Mouse (Mus musculus) heart, adult 2 months (tissue): ENCODE data around the gene Cdc42ep5. TPM values are rescaled to one million over a fixed set of nuclear protein-coding genes. Genes with fewer than 3 reads are reported as not detected.

ENCODE experiments used
- DNase-seq, 2 experiments: peaks; one replicate each; pipeline ENCODE4 v3.0.0; 2021
- H3K27ac ChIP-seq: fragments of 200-600 bp; 2 replicates; pipeline ENCODE4 v1.8.1; 2022
- H3K27me3 ChIP-seq: fragments of 200-500 bp; 2 replicates; pipeline ENCODE4 v1.6.1; 2012; ENCODE audit warnings: mild to moderate bottlenecking, low read length, inconsistent platforms, mixed read lengths; ENCODE audit not compliant: control insufficient read depth, insufficient read depth
- H3K36me3 ChIP-seq: fragments of 200-500 bp; 2 replicates; pipeline ENCODE4 v1.6.1; 2012; ENCODE audit warnings: low read length, inconsistent platforms; ENCODE audit not compliant: control insufficient read depth, insufficient read depth
- H3K4me1 ChIP-seq: fragments of 200-500 bp; 2 replicates; pipeline ENCODE4 v1.6.1; 2011; ENCODE audit warnings: low read length; ENCODE audit not compliant: control insufficient read depth, insufficient read depth
- H3K4me3 ChIP-seq: fragments of 200-600 bp; 2 replicates; pipeline ENCODE4 v1.8.1; 2022
- H3K79me2 ChIP-seq: fragments of 200-500 bp; replicated peaks from 2 replicates; pipeline ENCODE4 v1.6.1; 2012; ENCODE audit warnings: mild to moderate bottlenecking, inconsistent platforms, low read length, moderate library complexity, mixed read lengths; ENCODE audit not compliant: control insufficient read depth, insufficient read depth
- H3K9ac ChIP-seq: fragments of 200-500 bp; 2 replicates; pipeline ENCODE4 v1.6.1; 2012; ENCODE audit warnings: low read depth, mild to moderate bottlenecking, control low read depth, inconsistent platforms, low read length, mixed read lengths
- CTCF ChIP-seq: fragments of 200-600 bp; IDR thresholded peaks from 2 replicates; pipeline ENCODE4 v1.8.1; 2022; ENCODE audit warnings: antibody characterized with exemption, mild to moderate bottlenecking, moderate library complexity
- EP300 ChIP-seq: fragments of 200-500 bp; IDR thresholded peaks from 2 replicates; pipeline ENCODE4 v1.6.1; 2011; ENCODE audit warnings: low read depth, low read length, control low read depth; ENCODE audit not compliant: insufficient read depth
- POLR2A ChIP-seq: fragments of 200-500 bp; IDR thresholded peaks from 2 replicates; pipeline ENCODE4 v1.6.1; 2011; ENCODE audit warnings: mild to moderate bottlenecking, low read depth, low read length, control low read depth; ENCODE audit not compliant: insufficient read depth
- WGBS: fragments of 180-500 bp; shearing (Covaris S2); methylation state at CpG from one replicate; pipeline ENCODE4 v1.1.7; 2018; 5-methylcytosine and 5-hydroxymethylcytosine counted together
- intact Hi-C: fragments of 180-260 bp; cut with DNase I; formaldehyde crosslinking; loops from one replicate; pipeline ENCODE4 v1.15.1; 2025
- polyA plus RNA-seq: library from polyadenylated mRNA; depleted of rRNA; stranded (reverse); fragments of >200 nt; gene quantifications from 2 replicates; pipeline ENCODE4 v1.2.3, GENCODE M21; 2012
- total RNA-seq, 2 experiments: library from RNA; stranded (reverse); gene quantifications; 2 replicates each; pipeline ENCODE4 v1.2.3; 2021

Gene Cdc42ep5
- total and polyA plus RNA-seq, 3 experiments = 3.1 to 10.7 (median 5.8) TPM

GRCm38 (mm10) chr7:4144046-4144445 is 20.6 kb downstream of the Cdc42ep5 start:
- WGBS = 94% methylated on average over 13 of the region's 13 CpGs
- Histone ChIP-seq H3K4me1 (peaks cover 4% of the 10 kb centered on the region), H3K79me2 (no peaks in the 10 kb centered on the region; the same call in 1 of the 2 replicates), H3K36me3 (no peaks in the 10 kb centered on the region), H3K27ac (no peak overlapping the region), H3K27me3 (no peaks in the 10 kb centered on the region), H3K9ac (no peak overlapping the region), H3K4me3 (no peak overlapping the region)
- DNase-seq = peak in 1 of 2 experiments; percentile 14
- intact Hi-C loops = loop anchor here (10.0 kb wide), 1 partner anchor 771 kb away; the partner anchor contains the start of gene Zfp628
- TF ChIP-seq CTCF = no peak
- TF ChIP-seq POLR2A = no peak
- no peak for TF ChIP-seq EP300

- TF ChIP-seq CTCF (no peak), POLR2A (no peak), EP300 (no peak)
- H3K4me1 ChIP-seq = peaks cover 6% of the 10 kb centered on the region
- H3K27ac ChIP-seq = no peak overlapping the region
- intact Hi-C loops = loop anchor here (10.0 kb wide), 1 partner anchor 771 kb away; the partner anchor contains the start of gene Zfp628
- no peaks in the 10 kb centered on the region for H3K27me3 ChIP-seq
- no peak overlapping the region for H3K9ac ChIP-seq
- DNase-seq = no peak
- 92% methylated on average over 19 of the region's 19 CpGs for WGBS
- 0 out of 2 replicates have a peak, but pooled peaks cover 3% of the 10 kb centered on the region for H3K36me3 ChIP-seq
- H3K4me3 ChIP-seq = no peak overlapping the region
- H3K79me2 ChIP-seq = peaks cover 3% of the 10 kb centered on the region
Measured at GRCm38 (mm10) chr7:4143506-4143905, 21.2 kb downstream of the Cdc42ep5 start.

- 89% methylated on average over 10 of the region's 10 CpGs for WGBS
- no peaks in the 10 kb centered on the region for H3K27me3 ChIP-seq
- TF ChIP-seq EP300 (no peak), CTCF (no peak)
- no peak overlapping the region for H3K4me3 ChIP-seq
- no peak overlapping the region for H3K27ac ChIP-seq
- H3K36me3 ChIP-seq = peaks cover 7% of the 10 kb centered on the region; the same call in 1 of the 2 replicates
- H3K4me1 ChIP-seq = peaks cover 3% of the 10 kb centered on the region; the same call in 1 of the 2 replicates
- intact Hi-C loops = loop anchor here (10.0 kb wide), 1 partner anchor 772 kb away; the partner anchor contains the start of gene Zfp628
- peaks cover 3% of the 10 kb centered on the region for H3K79me2 ChIP-seq
- no peak overlapping the region for H3K9ac ChIP-seq
- DNase-seq = no peak
Measured at GRCm38 (mm10) chr7:4142796-4143445, 21.7 kb downstream of the Cdc42ep5 start.

- 83% methylated on average over 6 of the region's 6 CpGs for WGBS
- DNase-seq = no peak
- H3K79me2 ChIP-seq = peaks cover 6% of the 10 kb centered on the region
- no peaks in the 10 kb centered on the region for H3K27me3 ChIP-seq
- no peak overlapping the region for H3K27ac ChIP-seq
- peaks cover 4% of the 10 kb centered on the region; the same call in 1 of the 2 replicates for H3K4me1 ChIP-seq
- no peak for TF ChIP-seq CTCF
- no peak for TF ChIP-seq POLR2A
- TF ChIP-seq EP300 = no peak
- no peak overlapping the region for H3K9ac ChIP-seq
- H3K36me3 ChIP-seq = peaks cover 7% of the 10 kb centered on the region; the same call in 1 of the 2 replicates
- intact Hi-C loops = loop anchor here (10.0 kb wide), 1 partner anchor 773 kb away; the partner anchor contains the start of gene Zfp628
- H3K4me3 ChIP-seq = no peak overlapping the region
Measured at GRCm38 (mm10) chr7:4141648-4142325, 22.9 kb downstream of the Cdc42ep5 start.

- intact Hi-C loops = loop anchor here (10.0 kb wide), 5 partner anchors 155 to 655 kb away; partner anchors contain the start of genes Mboat7, Ppp1r12c, Rpl28 and Tsen34
- peaks cover 6% of the 10 kb centered on the region for H3K79me2 ChIP-seq
- H3K4me3 ChIP-seq = no peak overlapping the region
- no peak for TF ChIP-seq POLR2A
- no peak for TF ChIP-seq CTCF
- no peak for TF ChIP-seq EP300
- H3K4me1 ChIP-seq = peaks cover 4% of the 10 kb centered on the region; the same call in 1 of the 2 replicates
- peaks cover 7% of the 10 kb centered on the region; the same call in 1 of the 2 replicates for H3K36me3 ChIP-seq
- H3K9ac ChIP-seq = no peak overlapping the region
- no peak for DNase-seq
- H3K27ac ChIP-seq = no peak overlapping the region
- no peaks in the 10 kb centered on the region for H3K27me3 ChIP-seq
- 82% methylated on average over 5 of the region's 5 CpGs for WGBS
Measured at GRCm38 (mm10) chr7:4139391-4139790, 25.3 kb downstream of the Cdc42ep5 start.

- Histone ChIP-seq H3K36me3 (peaks cover 7% of the 10 kb centered on the region; the same call in 1 of the 2 replicates), H3K27ac (no peak overlapping the region), H3K4me1 (peaks cover 4% of the 10 kb centered on the region; the same call in 1 of the 2 replicates), H3K79me2 (peaks cover 6% of the 10 kb centered on the region), H3K27me3 (no peaks in the 10 kb centered on the region), H3K4me3 (no peak overlapping the region), H3K9ac (no peak overlapping the region)
- TF ChIP-seq CTCF (no peak), POLR2A (no peak), EP300 (no peak)
- WGBS = 79% methylated on average over 7 of the region's 7 CpGs
- no peak for DNase-seq
- intact Hi-C loops = loop anchor here (1.0 to 10.0 kb wide), 6 partner anchors 10 to 656 kb away; partner anchors contain the start of genes Mboat7, Ppp1r12c, Rpl28 and Tsen34
Measured at GRCm38 (mm10) chr7:4138671-4139070, 26.0 kb downstream of the Cdc42ep5 start.
